Mouse (Mus musculus): ENCODE data around the gene Xndc1. TPM values are rescaled to one million over a fixed set of nuclear protein-coding genes. Genes with fewer than 3 reads are reported as not detected.

The Xndc1 gene
- polyA plus RNA-seq, 1 experiment from 2014 or later: 7.8 TPM

DNA sequence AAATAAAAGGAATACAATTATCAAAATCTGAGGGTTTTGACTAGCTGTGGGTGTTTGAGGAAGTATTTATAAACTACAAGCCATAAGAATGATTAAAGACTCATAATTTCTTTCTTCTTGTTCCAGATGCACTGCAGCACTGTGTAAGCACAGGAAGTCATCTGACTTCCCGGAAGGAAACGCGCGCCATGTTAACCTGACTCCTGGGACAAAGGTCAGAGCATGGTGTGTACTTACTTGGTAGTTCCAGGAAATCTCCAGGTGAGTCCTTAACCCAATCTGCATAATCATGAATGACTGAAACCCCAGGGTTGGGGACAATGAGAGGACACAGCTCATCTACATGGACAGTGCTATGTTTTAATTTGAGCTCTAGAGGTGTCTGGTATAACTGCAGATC, 67.1 kb downstream of the Xndc1 start:
- Histone ChIP-seq H3K9ac (ENCODE audit: low read length) (no peak overlapping the region), H3K27ac (replicated peaks) (no peak overlapping the region), H3K4me1 (replicated peaks; ENCODE audit: control insufficient read depth, insufficient read depth) (no peaks in the 10 kb centered on the region), H3K9me3 (ENCODE audit: control insufficient read depth, low read length) (no peaks in the 10 kb centered on the region), H3K36me3 (ENCODE audit: control insufficient read depth, insufficient read depth, low read length) (peaks cover 38% of the 10 kb centered on the region), H3K27me3 (ENCODE audit: control insufficient read depth, insufficient read depth, low read length) (no peaks in the 10 kb centered on the region), H3K4me2 (replicated peaks; ENCODE audit: low read depth) (no peak overlapping the region), H3K4me3 (ENCODE audit: low read depth, low read length) (no peak overlapping the region)
- DNase-seq (ENCODE audit: low spot score): peak; percentile 38
- WGBS: 64% methylated on average over 4 of the region's 4 CpGs
- TF ChIP-seq CTCF (IDR thresholded peaks at IDR 0.05; ENCODE audit: low read depth) (no peak), EP300 (optimal IDR thresholded peaks at IDR 0.05) (no peak)
- ATAC-seq (ENCODE audit: low FRiP score, low TSS enrichment): peak; percentile 80

Other genes starting within 250 kb of the Xndc1 start
- 3.7 and 4.4 TPM in 2 replicates for gene Phox2a, start 247.2 kb upstream of the Xndc1 start, polyA plus RNA-seq (2015; fragmentation: Nextera tagmentation; extraction: Ambion mirVana)
- gene Inppl1, start 227.3 kb upstream of the Xndc1 start, polyA plus RNA-seq (2015; fragmentation: Nextera tagmentation; extraction: Ambion mirVana): 16.6 and 17.6 TPM in 2 replicates
- gene Folr2, start 208.3 kb upstream of the Xndc1 start, polyA plus RNA-seq (2015; fragmentation: Nextera tagmentation; extraction: Ambion mirVana): 1.3 and 2.0 TPM in 2 replicates
- gene Anapc15, start 201.8 kb upstream of the Xndc1 start, polyA plus RNA-seq (2015; fragmentation: Nextera tagmentation; extraction: Ambion mirVana): 38.8 and 42.7 TPM in 2 replicates
- gene Folr1, start 194.7 kb upstream of the Xndc1 start, polyA plus RNA-seq (2015; fragmentation: Nextera tagmentation; extraction: Ambion mirVana): 3.2 and 4.0 TPM in 2 replicates
- 119 and 122 TPM in 2 replicates for gene Lamtor1, start 159.6 kb upstream of the Xndc1 start, polyA plus RNA-seq (2015; fragmentation: Nextera tagmentation; extraction: Ambion mirVana)
- 0.15 TPM in 1 of 2 replicates, not detected in the other for gene Tomt, start 159.2 kb upstream of the Xndc1 start, polyA plus RNA-seq (2015; fragmentation: Nextera tagmentation; extraction: Ambion mirVana)
- 6.8 and 7.0 TPM in 2 replicates for gene Lrrc51, start 131.6 kb upstream of the Xndc1 start, polyA plus RNA-seq (2015; fragmentation: Nextera tagmentation; extraction: Ambion mirVana)
- 20.7 and 21.9 TPM in 2 replicates for gene Numa1, start 131.4 kb upstream of the Xndc1 start, polyA plus RNA-seq (2015; fragmentation: Nextera tagmentation; extraction: Ambion mirVana)
- gene Il18bp, start 46.8 kb upstream of the Xndc1 start, polyA plus RNA-seq (2015; fragmentation: Nextera tagmentation; extraction: Ambion mirVana): 0.99 and 1.2 TPM in 2 replicates
- gene Rnf121, start within 50 bp of the Xndc1 start, polyA plus RNA-seq (2015; fragmentation: Nextera tagmentation; extraction: Ambion mirVana): 18.0 and 18.7 TPM in 2 replicates
- gene Xntrpc, start 202 bp downstream of the Xndc1 start, polyA plus RNA-seq (2015; fragmentation: Nextera tagmentation; extraction: Ambion mirVana): 0.25 and 0.27 TPM in 2 replicates
- 0.11 TPM in 1 of 2 replicates, not detected in the other for gene Trpc2, start 17.6 kb downstream of the Xndc1 start, polyA plus RNA-seq (2015; fragmentation: Nextera tagmentation; extraction: Ambion mirVana)
- gene Art1, start 36.2 kb downstream of the Xndc1 start, polyA plus RNA-seq (2015; fragmentation: Nextera tagmentation; extraction: Ambion mirVana): 0.25 and 0.38 TPM in 2 replicates
- 0.21 and 0.45 TPM in 2 replicates for gene Art5, start 44.0 kb downstream of the Xndc1 start, polyA plus RNA-seq (2015; fragmentation: Nextera tagmentation; extraction: Ambion mirVana)
- 0.04 TPM in 1 of 2 replicates, not detected in the other for gene Chrna10, start 51.3 kb downstream of the Xndc1 start, polyA plus RNA-seq (2015; fragmentation: Nextera tagmentation; extraction: Ambion mirVana)
- gene Nup98, start 144.7 kb downstream of the Xndc1 start, polyA plus RNA-seq (2015; fragmentation: Nextera tagmentation; extraction: Ambion mirVana): 12.1 and 12.3 TPM in 2 replicates
- gene Pgap2, start 144.7 kb downstream of the Xndc1 start, polyA plus RNA-seq (2015; fragmentation: Nextera tagmentation; extraction: Ambion mirVana): 88.2 and 89.6 TPM in 2 replicates
- gene Rhog, start 190.5 kb downstream of the Xndc1 start, polyA plus RNA-seq (2015; fragmentation: Nextera tagmentation; extraction: Ambion mirVana): 52.1 and 53.1 TPM in 2 replicates
- gene Stim1, start 202.3 kb downstream of the Xndc1 start, polyA plus RNA-seq (2015; fragmentation: Nextera tagmentation; extraction: Ambion mirVana): 26.4 and 29.5 TPM in 2 replicates